Mouse (Mus musculus) hindbrain, embryonic 12.5 days (tissue): Measurements from ENCODE around the gene Tpi1. TPM values are rescaled to one million over a fixed set of nuclear protein-coding genes. Genes with fewer than 3 reads are reported as not detected.

Source experiments
- ATAC-seq: fragments of 200-750 bp; cut with Nextera tagmentation; 2 replicates; pipeline ENCODE4 v1.8.0; 2017; ENCODE audit warnings: moderate TSS enrichment; ENCODE audit not compliant: low FRiP score
- H3K27ac ChIP-seq: fragments of 300-500 bp; sonication (generic); 2 replicates; pipeline ENCODE4 v1.5.1; 2016; ENCODE audit warnings: mild to moderate bottlenecking
- H3K27me3 ChIP-seq: fragments of 300-500 bp; sonication (generic); 2 replicates; pipeline ENCODE4 v1.6.1; 2016; ENCODE audit warnings: mild to moderate bottlenecking
- H3K36me3 ChIP-seq: fragments of 300-500 bp; sonication (generic); 2 replicates; pipeline ENCODE4 v1.6.1; 2016; ENCODE audit warnings: mild to moderate bottlenecking
- H3K4me1 ChIP-seq: fragments of 300-500 bp; sonication (generic); 2 replicates; pipeline ENCODE4 v1.6.1; 2016
- H3K4me2 ChIP-seq: fragments of 300-500 bp; sonication (generic); replicated peaks from 2 replicates; pipeline ENCODE4 v1.6.1; 2016; ENCODE audit warnings: mild to moderate bottlenecking
- H3K4me3 ChIP-seq: fragments of 300-500 bp; sonication (generic); 2 replicates; pipeline ENCODE4 v1.5.1; 2016; ENCODE audit warnings: mild to moderate bottlenecking
- H3K9ac ChIP-seq: fragments of 300-500 bp; sonication (generic); 2 replicates; pipeline ENCODE4 v1.6.1; 2016; ENCODE audit warnings: mild to moderate bottlenecking, moderate library complexity
- H3K9me3 ChIP-seq: fragments of 300-500 bp; sonication (generic); replicated peaks from 2 replicates; pipeline ENCODE4 v1.6.1; 2016; ENCODE audit warnings: mild to moderate bottlenecking
- WGBS: fragments of 180-500 bp; shearing (Covaris S2); methylation state at CpG from one replicate; pipeline ENCODE4 v1.1.7; 2016; 5-methylcytosine and 5-hydroxymethylcytosine counted together
- polyA plus RNA-seq: library from polyadenylated mRNA; unstranded; fragments of >200 nt; fragmentation: Nextera tagmentation; extraction: Ambion mirVana; gene quantifications from 2 replicates; pipeline ENCODE4 v1.2.1, GENCODE M21; 2016

Gene Tpi1
- polyA plus RNA-seq: 481 and 483 TPM in 2 replicates

DNA sequence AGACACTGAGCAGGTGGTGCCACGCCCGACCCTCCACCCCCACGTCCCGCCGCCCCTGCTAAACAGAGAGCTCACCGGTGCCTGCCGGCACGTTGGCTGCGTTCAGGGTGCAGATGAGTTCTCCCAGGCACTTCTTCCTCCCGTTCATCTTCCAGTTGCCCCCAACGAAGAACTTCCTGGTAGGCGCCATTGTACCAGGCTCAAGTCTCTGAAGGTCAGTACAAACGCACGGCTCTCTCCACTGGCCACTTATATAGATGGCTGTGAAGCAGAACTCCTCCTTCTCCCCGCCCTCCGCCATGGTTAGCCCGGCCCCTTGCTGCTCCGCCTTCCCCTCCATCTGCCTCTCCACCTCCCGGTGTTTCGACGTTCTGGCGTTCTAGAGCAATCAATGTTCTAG, at the start of gene Tpi1:
Gene Tpi1 (minus strand): TSS at position 364 of the 400 bp plus-strand sequence.
- ATAC-seq: peak; percentile 84
- 0% methylated on average over 22 of the region's 22 CpGs for WGBS
- Histone ChIP-seq H3K36me3 (peaks cover 54% of the 10 kb centered on the region), H3K9me3 (no peaks in the 10 kb centered on the region), H3K27ac (peak within 1 kb of the TSS; percentile 84), H3K9ac (peak within 1 kb of the TSS; percentile 79), H3K4me3 (peak within 1 kb of the TSS; percentile 69), H3K4me2 (peak within 1 kb of the TSS; percentile 89), H3K4me1 (peaks cover 38% of the 10 kb centered on the region), H3K27me3 (no peaks in the 10 kb centered on the region)

DNA sequence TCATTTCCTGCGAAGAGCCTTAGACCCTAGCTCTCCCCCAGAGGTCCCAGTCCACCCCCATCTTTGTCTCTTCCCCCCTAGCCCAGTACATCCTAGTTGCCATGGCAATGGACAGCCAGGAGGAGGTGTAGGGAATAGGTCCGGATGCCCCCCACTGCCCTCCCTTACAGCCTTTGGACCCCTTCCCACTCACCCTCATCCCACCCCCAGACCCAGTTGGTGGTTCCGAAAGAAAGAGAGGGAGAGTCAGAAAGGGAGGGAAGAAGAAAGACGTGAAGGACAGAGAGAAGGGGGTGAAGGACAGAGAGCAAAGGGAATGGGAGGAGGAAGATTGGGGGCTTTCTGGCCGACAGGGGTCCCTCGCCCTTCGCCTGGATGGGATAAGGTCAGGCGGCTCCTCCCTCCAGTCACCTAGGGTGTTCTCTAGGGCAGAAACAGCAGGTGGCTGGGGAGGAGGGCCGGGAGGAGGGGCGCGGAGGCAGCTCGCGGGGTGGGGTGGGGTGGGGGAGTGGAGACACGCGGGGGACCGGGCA, 49.1 kb upstream of the Tpi1 start:
- Histone ChIP-seq H3K9ac (peak overlapping the region; percentile 85), H3K4me3 (peak overlapping the region; percentile 61), H3K4me1 (peaks cover 75% of the 10 kb centered on the region), H3K4me2 (peak overlapping the region; percentile 89), H3K9me3 (no peaks in the 10 kb centered on the region), H3K36me3 (no peaks in the 10 kb centered on the region), H3K27me3 (peaks cover 11% of the 10 kb centered on the region; the same call in 1 of the 2 replicates), H3K27ac (peak overlapping the region; percentile 92)
- WGBS: 0% methylated on average over 8 of the region's 16 CpGs
- ATAC-seq: peak; percentile 27

DNA sequence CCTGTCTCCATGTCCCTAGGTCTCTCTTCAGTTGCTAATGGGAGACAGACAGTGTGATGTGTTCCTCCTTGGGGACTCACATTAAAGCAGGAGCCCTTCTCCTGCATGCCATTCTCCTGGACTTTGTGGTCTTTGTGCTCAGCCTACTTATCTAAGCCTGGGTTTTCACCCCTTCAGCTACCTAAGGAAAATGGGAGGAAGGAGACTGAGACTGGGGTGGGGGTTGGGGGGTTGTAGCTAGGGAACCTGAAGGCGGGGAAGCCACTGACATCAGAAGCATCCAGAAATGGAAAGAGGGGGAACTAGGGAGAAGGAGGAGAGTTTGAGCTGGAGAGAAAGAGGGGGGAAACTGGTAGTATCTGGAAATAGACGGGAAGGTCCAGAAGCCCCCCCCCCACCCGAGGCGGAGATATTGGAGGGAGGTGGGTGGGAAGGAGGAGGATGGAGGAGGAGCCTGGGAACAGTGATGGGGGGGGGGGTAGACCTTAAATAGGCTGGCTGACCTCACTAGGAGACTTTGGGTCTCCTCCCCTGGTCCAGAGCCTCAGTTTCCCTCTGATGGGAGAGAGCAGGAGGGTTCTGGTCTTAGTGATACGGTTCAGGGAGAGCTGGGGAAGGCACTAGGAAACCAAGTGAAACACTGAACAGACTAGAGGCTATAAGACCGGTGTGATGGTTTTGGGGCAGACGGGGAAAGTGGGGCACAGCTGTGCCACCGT, 48.5 kb upstream of the Tpi1 start:
- Histone ChIP-seq H3K4me2 (peak overlapping the region; percentile 89), H3K9me3 (no peaks in the 10 kb centered on the region), H3K27me3 (peaks cover 11% of the 10 kb centered on the region; the same call in 1 of the 2 replicates), H3K4me3 (peak overlapping the region; percentile 61), H3K4me1 (peaks cover 81% of the 10 kb centered on the region), H3K9ac (peak overlapping the region; percentile 85), H3K36me3 (no peaks in the 10 kb centered on the region), H3K27ac (peak overlapping the region; percentile 92)
- ATAC-seq: no peak
- WGBS: 16% methylated on average over 8 of the region's 8 CpGs

DNA sequence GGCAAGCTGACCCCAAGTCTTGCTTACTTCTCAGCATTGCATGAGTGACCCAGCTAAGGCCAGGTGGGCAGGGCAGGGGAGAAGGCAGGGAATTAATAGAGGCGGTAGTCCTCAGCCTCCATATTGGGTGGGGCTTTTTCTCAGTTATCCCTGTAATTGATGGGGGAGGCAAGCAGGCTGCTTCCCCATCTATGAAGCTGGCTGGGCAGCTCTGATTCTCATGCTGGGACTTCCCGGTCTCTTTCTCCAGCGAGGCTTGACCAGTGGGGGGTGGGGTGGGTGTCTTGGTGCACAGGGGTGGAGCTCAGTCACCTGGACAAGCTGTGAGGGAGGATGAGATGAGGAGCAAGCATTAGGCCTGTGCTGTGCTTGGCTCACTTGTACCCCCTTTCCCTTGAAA, 47.7 kb upstream of the Tpi1 start:
- H3K4me3 ChIP-seq: no peak overlapping the region
- 50% methylated on average over 2 of the region's 3 CpGs for WGBS
- peaks cover 11% of the 10 kb centered on the region; the same call in 1 of the 2 replicates for H3K27me3 ChIP-seq
- peaks cover 81% of the 10 kb centered on the region for H3K4me1 ChIP-seq
- ATAC-seq: no peak
- H3K36me3 ChIP-seq: no peaks in the 10 kb centered on the region
- H3K4me2 ChIP-seq: peak overlapping the region; percentile 89
- H3K9ac ChIP-seq: peak overlapping the region; percentile 85; the same call in 1 of the 2 replicates
- peak overlapping the region; percentile 92; the same call in 1 of the 2 replicates for H3K27ac ChIP-seq
- H3K9me3 ChIP-seq: no peaks in the 10 kb centered on the region

DNA sequence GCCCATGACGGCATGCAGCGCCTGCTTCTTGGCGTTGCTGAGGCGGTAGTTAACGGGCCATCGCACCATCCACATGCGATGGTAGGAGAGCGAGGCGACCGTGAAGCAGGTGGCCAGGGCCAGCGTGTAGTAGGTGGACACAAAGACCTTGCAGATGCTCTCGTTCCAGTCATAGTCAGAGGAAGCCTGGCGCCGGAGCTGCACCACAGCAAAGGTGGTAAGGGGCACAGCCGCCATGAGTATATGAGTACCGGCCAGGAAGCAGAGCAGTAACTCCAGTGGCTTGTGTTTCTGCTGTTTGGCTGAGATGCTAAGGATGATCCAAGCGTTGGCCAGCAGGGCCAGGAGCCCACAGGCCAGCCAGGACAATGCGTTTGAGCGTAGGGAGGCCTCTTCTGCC, 47.2 kb upstream of the Tpi1 start:
- Histone ChIP-seq H3K27ac (peak overlapping the region; percentile 92; the same call in 1 of the 2 replicates), H3K4me3 (no peak overlapping the region), H3K4me2 (peak overlapping the region; percentile 89; the same call in 1 of the 2 replicates), H3K36me3 (no peaks in the 10 kb centered on the region), H3K9ac (peak overlapping the region; percentile 85; the same call in 1 of the 2 replicates), H3K9me3 (no peaks in the 10 kb centered on the region), H3K4me1 (peaks cover 82% of the 10 kb centered on the region), H3K27me3 (peaks cover 11% of the 10 kb centered on the region; the same call in 1 of the 2 replicates)
- no peak for ATAC-seq
- WGBS: 82% methylated on average over 19 of the region's 19 CpGs

DNA sequence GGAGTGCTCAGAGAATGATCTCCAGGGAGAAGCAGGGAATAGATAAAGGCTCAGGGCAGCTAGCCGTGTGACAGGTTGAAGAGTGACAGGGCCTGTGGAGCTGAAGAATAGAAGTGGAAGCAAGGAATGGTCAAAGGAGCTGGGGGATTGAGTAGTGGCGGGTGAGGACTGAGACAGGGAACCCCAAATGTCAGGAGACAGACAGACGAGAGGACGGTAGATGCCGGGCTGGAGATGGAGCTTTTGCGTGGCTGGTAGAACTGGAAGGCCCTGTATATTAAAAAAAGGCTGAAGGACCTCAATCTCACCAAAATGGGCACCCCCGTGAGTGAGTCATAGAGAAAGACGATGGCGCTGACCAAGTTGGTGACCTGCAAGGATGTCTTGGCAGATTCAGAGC, 46.4 kb upstream of the Tpi1 start:
- Histone ChIP-seq H3K4me3 (no peak overlapping the region), H3K4me2 (no peak overlapping the region), H3K9me3 (no peaks in the 10 kb centered on the region), H3K27me3 (peaks cover 11% of the 10 kb centered on the region; the same call in 1 of the 2 replicates), H3K36me3 (no peaks in the 10 kb centered on the region), H3K27ac (peak overlapping the region; percentile 80), H3K4me1 (peaks cover 81% of the 10 kb centered on the region), H3K9ac (peak overlapping the region; percentile 29; the same call in 1 of the 2 replicates)
- ATAC-seq: no peak
- WGBS: 75% methylated on average over 9 of the region's 9 CpGs

- Histone ChIP-seq H3K36me3 (no peaks in the 10 kb centered on the region), H3K9ac (peak overlapping the region; percentile 47), H3K9me3 (no peaks in the 10 kb centered on the region), H3K27me3 (peaks cover 11% of the 10 kb centered on the region; the same call in 1 of the 2 replicates), H3K4me1 (peaks cover 78% of the 10 kb centered on the region), H3K4me3 (no peak overlapping the region), H3K4me2 (peak overlapping the region; percentile 34), H3K27ac (peak overlapping the region; percentile 80)
- 12% methylated on average over 12 of the region's 12 CpGs for WGBS
- 0 out of 2 replicates have a peak, but pooled peaks have one; percentile 4 for ATAC-seq
Observed at GRCm38 (mm10) chr6:124859725-124860124, 45.6 kb upstream of the Tpi1 start.

- H3K4me2 ChIP-seq: peak overlapping the region; percentile 71
- H3K36me3 ChIP-seq: no peaks in the 10 kb centered on the region
- H3K4me3 ChIP-seq: peak overlapping the region; percentile 66; the same call in 1 of the 2 replicates
- peak overlapping the region; percentile 14; the same call in 1 of the 2 replicates for H3K27ac ChIP-seq
- H3K4me1 ChIP-seq: peaks cover 68% of the 10 kb centered on the region
- no peaks in the 10 kb centered on the region for H3K9me3 ChIP-seq
- H3K9ac ChIP-seq: peak overlapping the region; percentile 88; the same call in 1 of the 2 replicates
- peaks cover 11% of the 10 kb centered on the region; the same call in 1 of the 2 replicates for H3K27me3 ChIP-seq
- no peak for ATAC-seq
- WGBS: 73% methylated on average over 28 of the region's 28 CpGs
Observed at GRCm38 (mm10) chr6:124858561-124859318, 44.6 kb upstream of the Tpi1 start.

GRCm38 (mm10) chr6:124857840-124858530, 43.9 kb upstream of the Tpi1 start:
- Histone ChIP-seq H3K27ac (peak overlapping the region; percentile 95), H3K27me3 (peaks cover 11% of the 10 kb centered on the region; the same call in 1 of the 2 replicates), H3K9me3 (no peaks in the 10 kb centered on the region), H3K9ac (peak overlapping the region; percentile 88), H3K36me3 (no peaks in the 10 kb centered on the region), H3K4me3 (peak overlapping the region; percentile 66), H3K4me1 (peaks cover 64% of the 10 kb centered on the region), H3K4me2 (peak overlapping the region; percentile 71)
- WGBS: 22% methylated on average over 26 of the region's 26 CpGs
- no peak; the same call in 1 of the 2 replicates for ATAC-seq

GRCm38 (mm10) chr6:124856916-124857839, 43.1 kb upstream of the Tpi1 start, which contains the start of gene P3h3:
Gene P3h3 (minus strand): TSS chr6:124857752.
- H3K9ac ChIP-seq: peak within 1 kb of the TSS; percentile 88
- H3K27me3 ChIP-seq: peaks cover 11% of the 10 kb centered on the region; the same call in 1 of the 2 replicates
- H3K4me3 ChIP-seq: peak within 1 kb of the TSS; percentile 66
- peaks cover 56% of the 10 kb centered on the region for H3K4me1 ChIP-seq
- H3K27ac ChIP-seq: peak within 1 kb of the TSS; percentile 95
- under 1% methylated on average over 73 of the region's 86 CpGs for WGBS
- no peaks in the 10 kb centered on the region for H3K9me3 ChIP-seq
- peak within 1 kb of the TSS; percentile 71 for H3K4me2 ChIP-seq
- peaks cover 4% of the 10 kb centered on the region for H3K36me3 ChIP-seq
- peak; percentile 91 for ATAC-seq
